Mouse (Mus musculus) brown adipose tissue, adult 24 weeks (tissue): Measurements from ENCODE around the gene Arhgef17. TPM values are rescaled to one million over a fixed set of nuclear protein-coding genes. Genes with fewer than 3 reads are reported as not detected.

ENCODE experiments used
- H3K27ac ChIP-seq: fragments of 200-500 bp; replicated peaks from 2 replicates; pipeline ENCODE4 v1.5.1; 2012; ENCODE audit warnings: low read depth, mild to moderate bottlenecking, low read length
- H3K4me1 ChIP-seq: fragments of 200-500 bp; 2 replicates; pipeline ENCODE4 v1.6.1; 2012; ENCODE audit warnings: low read length, mixed read lengths; ENCODE audit not compliant: control insufficient read depth, insufficient read depth, insufficient read length
- H3K4me3 ChIP-seq: fragments of 200-500 bp; 2 replicates; pipeline ENCODE4 v1.5.1; 2012; ENCODE audit warnings: low read depth, mild to moderate bottlenecking, low read length, moderate library complexity; ENCODE audit not compliant: insufficient read depth
- polyA plus RNA-seq: library from polyadenylated mRNA; stranded (reverse); fragments of >200 nt; gene quantifications from 2 replicates; pipeline ENCODE4 v1.2.4, GENCODE M21; 2012; ENCODE audit not compliant: missing spikeins, insufficient read depth, insufficient read length

Gene Arhgef17
- polyA plus RNA-seq, 1 experiment, result 2.5 TPM

DNA sequence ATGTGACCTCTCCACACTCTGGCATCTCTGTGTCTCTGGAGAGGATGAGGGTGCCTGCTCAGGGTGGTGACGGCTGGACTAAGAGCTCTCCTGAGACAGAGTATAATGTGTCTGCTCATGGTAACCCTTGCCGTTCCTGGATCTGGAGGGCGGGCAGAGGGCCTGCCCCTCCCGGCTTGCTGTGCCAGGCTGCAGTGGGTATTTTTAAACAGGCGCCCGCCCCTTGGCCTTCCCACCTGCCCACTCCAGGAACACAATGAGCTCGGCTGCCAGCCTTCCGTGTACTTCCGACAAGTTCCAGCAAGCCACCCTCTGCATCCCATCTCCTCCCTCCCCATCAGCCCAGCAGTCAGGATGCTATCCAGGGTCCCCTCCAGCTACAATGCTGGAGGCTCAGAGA lies 20.1 kb downstream of the Arhgef17 start:
- peak overlapping the region; percentile 39 for H3K27ac ChIP-seq
- H3K4me3 ChIP-seq, result no peak overlapping the region
- H3K4me1 ChIP-seq, result 0 out of 2 replicates have a peak, but pooled peaks cover 4% of the 10 kb centered on the region

DNA sequence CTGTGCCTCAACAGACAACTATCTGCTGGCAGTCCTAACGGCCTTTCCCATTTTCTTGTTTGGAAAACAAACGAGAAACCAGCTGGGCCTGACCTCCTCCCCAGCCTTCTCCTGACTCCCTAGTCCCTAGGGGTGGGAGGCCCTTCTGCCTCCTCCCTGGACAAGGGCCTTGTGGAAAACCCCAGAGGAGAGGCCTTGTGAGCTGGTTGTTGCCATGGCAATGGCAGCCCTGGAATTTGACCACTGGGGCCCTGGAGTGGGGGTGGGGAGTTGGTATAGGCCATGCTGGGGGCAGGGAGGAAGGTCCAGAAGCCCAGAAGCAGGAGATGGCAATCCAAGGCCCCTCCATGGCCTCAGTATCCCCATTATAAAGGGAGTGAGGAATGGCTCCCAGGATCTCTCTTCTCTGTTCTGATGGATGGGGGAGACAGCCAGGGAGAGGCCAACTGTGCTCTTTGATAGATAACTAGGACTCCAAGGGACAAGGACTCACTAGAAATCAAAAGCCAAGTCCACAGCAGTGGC lies 20.6 kb downstream of the Arhgef17 start:
- Histone ChIP-seq H3K27ac (peak overlapping the region; percentile 39), H3K4me3 (no peak overlapping the region), H3K4me1 (0 out of 2 replicates have a peak, but pooled peaks cover 4% of the 10 kb centered on the region)

DNA sequence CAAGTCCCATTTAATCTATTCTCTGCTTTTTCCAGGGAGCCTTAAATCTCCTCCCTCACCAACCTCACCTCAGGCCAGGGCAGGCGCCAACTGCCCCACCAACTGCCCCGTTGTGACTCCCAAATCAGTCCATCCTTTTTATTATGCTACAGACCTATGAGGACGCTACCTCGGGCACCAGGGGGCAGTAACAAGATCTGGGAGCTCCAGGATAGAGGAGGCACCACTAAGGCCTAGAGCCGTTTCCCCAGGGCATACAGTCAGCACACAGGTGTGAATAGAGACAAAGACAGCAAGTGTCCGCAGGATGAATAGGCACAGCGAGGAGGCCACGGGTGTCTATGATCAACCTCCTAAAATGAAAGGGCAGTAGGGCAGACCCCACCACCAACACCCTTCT lies 23.3 kb downstream of the Arhgef17 start:
- Histone ChIP-seq H3K27ac (peak overlapping the region; percentile 38), H3K4me1 (0 out of 2 replicates have a peak, but pooled peaks cover 4% of the 10 kb centered on the region), H3K4me3 (no peak overlapping the region)

DNA sequence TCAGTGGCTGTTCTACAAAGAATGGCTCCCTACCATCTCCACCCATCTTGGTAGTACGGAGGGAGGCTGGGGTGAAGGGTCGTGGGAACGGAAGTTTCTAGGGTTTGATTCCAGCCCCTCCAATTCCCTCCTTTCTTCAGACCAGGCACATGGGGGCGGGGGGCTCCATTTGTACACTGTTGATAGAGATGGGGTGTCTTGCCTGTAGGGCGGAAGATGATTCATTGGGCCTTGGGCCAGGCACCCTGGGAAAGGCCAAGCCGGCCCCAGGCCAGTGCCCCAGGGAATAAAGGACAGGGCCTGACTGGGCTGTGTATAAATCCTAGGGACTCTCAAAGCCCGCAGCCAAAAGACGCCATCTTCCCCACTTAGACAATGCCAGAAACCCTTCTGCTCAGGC lies 23.8 kb downstream of the Arhgef17 start:
- peak overlapping the region; percentile 38 for H3K27ac ChIP-seq
- H3K4me1 ChIP-seq, result 0 out of 2 replicates have a peak, but pooled peaks cover 4% of the 10 kb centered on the region
- H3K4me3 ChIP-seq, result no peak overlapping the region

DNA sequence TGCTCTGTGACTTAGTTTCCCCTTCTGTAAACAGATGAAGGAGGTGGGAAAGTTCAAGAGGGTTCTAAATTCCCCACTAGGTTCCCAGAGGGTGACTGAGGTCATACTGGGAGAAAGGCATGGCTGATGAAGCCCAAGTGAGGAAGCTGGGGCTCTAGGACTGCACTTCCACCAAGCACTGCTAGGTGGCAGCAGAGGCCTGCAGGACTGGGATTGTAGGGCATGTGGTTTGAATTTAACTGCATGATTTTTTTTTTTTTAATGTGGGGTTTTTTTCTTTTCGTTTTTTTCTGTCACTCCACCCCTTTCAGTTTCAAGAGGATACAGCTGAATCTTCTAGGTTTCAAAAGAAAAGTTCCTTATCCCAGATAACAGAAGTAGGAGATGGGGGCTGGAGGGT lies 24.7 kb downstream of the Arhgef17 start:
- no peak overlapping the region for H3K4me3 ChIP-seq
- 0 out of 2 replicates have a peak overlapping the region, but pooled peaks have one; percentile 15 for H3K27ac ChIP-seq
- H3K4me1 ChIP-seq, result 0 out of 2 replicates have a peak, but pooled peaks cover 4% of the 10 kb centered on the region

DNA sequence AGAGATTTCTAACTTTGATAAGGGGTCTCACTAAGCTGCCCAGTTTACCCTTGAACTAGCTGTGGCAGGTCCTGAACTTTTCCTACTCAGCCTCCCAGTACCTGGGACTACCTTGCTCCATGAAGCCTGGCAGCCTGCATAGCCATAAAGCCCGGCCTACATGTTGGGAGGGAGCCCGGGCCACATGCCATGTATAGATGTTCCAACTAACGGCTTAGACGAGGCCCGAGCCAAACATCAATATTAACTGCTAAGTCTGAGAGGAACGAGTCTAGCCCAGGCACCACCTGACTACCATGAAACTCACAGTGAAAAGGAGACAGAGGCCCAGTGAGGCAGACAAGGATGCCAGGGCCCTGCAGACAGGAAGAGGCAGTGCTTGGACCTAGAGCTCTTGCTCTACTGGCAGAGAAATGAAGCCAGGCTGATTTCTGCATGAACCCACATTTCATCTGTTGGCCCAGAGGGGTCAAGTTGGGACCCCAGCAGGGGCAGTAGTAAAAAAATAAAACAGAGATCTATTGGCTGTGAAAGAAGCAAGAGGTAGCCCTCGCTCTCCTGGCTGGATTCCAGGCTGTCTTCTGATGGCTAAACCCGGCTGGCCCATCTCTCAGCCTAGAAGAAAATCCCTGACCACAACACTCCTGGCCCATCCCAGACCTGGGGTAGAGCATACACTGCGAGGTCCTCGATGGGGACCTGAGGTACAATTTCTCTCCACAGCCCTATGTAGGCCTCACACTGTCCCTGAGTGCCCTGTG lies 25.7 kb downstream of the Arhgef17 start:
- Histone ChIP-seq H3K27ac (no peak overlapping the region), H3K4me1 (0 out of 2 replicates have a peak, but pooled peaks cover 2% of the 10 kb centered on the region), H3K4me3 (no peak overlapping the region)

DNA sequence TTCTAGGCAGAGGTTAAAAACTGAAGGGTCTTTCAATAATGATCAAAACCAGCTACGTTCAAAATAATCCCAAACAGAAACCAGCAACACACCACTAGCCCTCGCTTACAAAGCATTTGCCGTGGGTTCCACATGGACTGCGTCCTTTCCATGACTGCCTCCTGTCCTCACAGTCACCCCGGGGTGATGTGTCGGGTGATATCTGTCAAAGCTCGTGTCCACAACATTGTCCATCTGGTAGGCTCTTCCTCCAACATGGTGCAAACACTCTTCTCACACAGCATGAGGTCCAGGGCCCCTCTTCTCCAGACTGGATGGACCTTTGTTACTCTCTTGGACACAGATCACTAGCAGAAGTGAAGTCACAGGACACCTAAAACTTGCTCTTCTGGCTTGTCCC lies 26.9 kb downstream of the Arhgef17 start:
- H3K27ac ChIP-seq, result no peak overlapping the region

DNA sequence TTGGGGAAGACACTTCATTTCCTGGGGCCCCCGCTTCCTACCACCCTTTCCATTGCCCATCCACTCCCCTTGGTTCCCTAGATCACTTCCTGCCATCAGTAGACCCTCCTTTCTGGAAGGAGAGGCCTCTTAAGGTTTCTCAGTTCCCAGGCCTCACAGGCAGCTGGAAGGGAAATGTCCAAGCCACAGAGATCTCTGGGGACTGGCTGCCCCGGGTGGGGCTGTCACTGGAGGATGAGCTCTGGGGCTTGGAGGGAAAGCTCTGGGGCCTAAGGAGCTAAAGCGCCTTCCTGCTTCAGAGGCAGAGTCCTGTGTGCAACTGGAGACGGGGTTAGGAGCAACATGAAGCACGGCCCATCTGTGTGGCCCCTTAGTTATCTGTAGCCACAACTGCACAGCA lies 27.3 kb downstream of the Arhgef17 start:
- no peak overlapping the region for H3K27ac ChIP-seq
- no peak overlapping the region for H3K4me3 ChIP-seq
- no peaks in the 10 kb centered on the region for H3K4me1 ChIP-seq

More for the DNA sequence above, 26.9 kb downstream of the Arhgef17 start:
- no peak overlapping the region for H3K4me3 ChIP-seq
- H3K4me1 ChIP-seq, result no peaks in the 10 kb centered on the region

DNA sequence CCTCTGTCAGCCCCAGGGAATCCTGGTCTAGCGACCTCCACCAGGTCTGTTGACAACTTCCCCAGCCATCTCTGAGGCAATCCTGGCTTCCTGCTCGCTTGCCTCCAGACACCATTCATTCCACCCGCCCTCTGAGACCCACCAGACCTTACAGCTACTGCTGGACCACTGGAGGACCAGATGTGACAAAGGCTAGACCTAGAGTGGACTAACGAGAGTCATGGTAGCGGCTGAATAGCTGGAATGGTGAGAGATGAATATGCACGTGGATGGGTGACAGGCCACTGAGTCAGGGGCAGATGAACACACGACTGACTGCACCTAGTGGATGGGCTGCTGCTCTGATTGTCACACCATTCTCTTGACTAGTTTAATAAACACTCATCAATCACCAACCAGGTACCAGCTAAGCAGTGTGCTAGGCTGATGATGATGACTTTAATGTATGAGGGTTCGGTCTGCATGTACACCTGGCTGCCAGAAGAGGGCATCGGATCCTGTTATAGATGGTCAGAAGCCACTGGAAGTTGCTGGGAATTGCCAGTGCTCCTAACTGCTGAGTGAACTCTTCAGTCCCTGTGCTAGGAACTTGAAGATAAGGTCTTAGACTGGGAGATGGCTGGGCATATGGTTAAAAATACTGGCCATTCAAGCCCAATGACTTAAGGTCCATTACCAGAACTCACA lies 29.3 kb downstream of the Arhgef17 start:
- H3K4me3 ChIP-seq, result no peak overlapping the region
- H3K4me1 ChIP-seq, result no peaks in the 10 kb centered on the region
- H3K27ac ChIP-seq, result no peak overlapping the region

DNA sequence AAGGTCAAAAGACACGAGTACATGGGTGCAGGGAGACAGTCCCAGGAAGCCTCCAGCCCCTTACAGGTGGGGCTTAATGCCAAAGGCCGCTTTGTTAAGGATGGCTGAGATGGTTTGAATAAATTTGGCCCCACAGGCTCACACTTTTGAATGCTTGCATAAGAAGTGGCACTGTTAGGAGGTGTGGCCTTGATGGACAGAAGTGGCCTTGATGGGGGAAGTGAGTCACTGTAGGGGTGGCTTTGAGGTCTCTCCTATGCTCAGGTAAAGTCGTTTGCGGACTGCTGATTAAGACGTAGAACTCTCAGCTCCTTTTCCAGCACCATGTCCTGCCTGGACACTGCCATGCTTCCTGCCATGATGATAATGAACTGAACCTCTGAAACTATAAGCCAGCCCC lies 34.1 kb downstream of the Arhgef17 start:
- Histone ChIP-seq H3K27ac (no peak overlapping the region), H3K4me3 (no peak overlapping the region), H3K4me1 (no peaks in the 10 kb centered on the region)

DNA sequence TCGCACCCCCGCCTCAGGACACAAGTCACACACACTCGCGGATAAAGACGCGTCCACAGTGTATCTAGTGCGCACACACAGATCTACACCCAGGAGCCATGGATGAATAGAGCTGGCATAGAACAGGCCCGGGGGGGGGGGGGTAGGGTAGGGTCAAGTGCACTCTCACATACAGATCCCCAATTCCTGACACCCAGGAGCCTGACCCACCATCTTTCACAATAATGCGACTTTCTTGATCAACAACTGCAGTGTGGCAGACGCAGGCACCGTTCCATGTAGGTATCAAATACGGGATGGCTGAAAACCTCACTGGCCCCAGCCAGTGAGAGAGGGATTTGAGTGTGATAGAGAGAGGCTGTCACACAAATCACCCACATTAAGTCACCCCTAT lies 37.1 kb downstream of the Arhgef17 start:
- Histone ChIP-seq H3K27ac (no peak overlapping the region), H3K4me1 (no peaks in the 10 kb centered on the region), H3K4me3 (peak overlapping the region; percentile 37)

DNA sequence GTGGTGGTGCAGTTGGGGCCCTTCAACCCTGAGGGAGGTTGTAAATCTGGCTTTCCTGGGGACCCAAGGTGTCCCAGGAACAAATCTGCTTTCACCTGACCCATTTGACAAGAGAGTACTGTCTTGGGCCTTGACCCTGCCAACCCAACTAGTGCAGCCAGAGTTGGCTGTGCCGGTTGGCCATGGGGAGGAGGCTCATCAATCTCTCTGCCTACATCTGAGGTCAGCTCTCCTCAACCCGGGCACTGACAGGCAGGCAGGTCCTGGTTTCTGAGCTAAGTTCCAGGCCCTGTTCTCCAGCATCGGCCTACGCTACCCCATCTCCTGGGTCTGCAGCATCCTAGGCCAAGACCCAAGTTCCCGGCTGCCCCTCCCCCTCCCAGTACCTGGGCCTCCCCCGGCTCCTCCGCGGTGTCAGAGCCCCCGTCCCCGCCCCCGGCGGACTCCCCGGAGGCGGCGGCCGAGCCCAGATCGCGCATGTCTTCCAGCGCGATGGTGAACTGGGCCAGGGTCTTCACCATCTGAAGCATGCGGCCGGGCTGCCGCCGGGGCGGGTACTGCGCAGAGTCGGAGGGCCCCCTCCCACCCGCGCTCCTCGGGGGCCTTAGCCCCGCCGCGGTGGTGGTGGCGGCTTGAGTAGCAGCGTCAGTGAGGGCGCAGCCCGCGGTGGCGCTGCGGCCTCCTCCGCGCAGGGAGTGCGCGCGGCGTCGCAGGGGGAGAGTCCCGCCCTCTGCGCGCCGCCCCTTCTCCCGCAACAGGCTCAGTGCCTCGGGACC lies 37.7 kb downstream of the Arhgef17 start:
- Histone ChIP-seq H3K4me3 (peak overlapping the region; percentile 37), H3K27ac (no peak overlapping the region)

DNA sequence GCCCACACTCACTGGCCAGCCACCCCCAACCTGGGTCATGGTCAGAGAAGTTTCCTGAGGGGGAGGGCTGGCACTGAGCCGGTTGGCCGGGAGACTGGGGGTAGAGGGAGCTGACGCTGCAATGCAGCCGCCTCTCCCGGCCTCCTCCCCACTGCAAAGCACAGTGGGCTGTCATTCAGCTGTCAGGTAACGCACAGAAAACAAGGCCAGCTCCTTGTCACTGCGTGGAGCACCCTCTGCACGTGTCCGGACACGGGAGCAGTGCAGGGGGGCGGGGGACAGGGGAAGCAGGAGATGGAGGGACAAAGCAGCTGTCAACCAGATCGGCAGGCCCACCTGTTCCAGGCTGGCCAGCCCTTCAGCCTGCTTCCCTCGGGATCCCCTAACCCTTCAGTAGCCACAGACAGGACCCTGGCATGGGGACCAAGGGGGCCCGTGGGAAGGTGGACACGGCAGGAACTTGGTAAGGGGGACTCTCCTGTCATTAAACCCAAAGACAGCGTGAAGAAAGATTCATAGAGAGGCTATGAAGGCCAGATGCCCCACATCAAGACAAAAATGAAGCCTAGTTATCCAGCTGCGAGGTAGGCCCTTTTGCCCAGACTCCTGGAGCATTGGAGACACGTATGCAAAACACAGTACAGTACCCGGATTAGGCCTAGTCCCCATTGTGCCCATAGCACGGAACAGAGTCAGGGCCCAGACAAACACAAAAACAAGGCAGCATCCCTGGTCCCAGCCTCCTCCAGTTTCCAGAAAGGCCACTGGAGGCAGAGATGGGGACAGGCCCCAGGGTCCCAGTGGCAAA lies 38.5 kb downstream of the Arhgef17 start:
- Histone ChIP-seq H3K27ac (no peak overlapping the region), H3K4me3 (0 out of 2 replicates have a peak overlapping the region, but pooled peaks have one; percentile 37), H3K4me1 (no peaks in the 10 kb centered on the region)

More for the DNA sequence above, 37.7 kb downstream of the Arhgef17 start:
- H3K4me1 ChIP-seq, result no peaks in the 10 kb centered on the region

DNA sequence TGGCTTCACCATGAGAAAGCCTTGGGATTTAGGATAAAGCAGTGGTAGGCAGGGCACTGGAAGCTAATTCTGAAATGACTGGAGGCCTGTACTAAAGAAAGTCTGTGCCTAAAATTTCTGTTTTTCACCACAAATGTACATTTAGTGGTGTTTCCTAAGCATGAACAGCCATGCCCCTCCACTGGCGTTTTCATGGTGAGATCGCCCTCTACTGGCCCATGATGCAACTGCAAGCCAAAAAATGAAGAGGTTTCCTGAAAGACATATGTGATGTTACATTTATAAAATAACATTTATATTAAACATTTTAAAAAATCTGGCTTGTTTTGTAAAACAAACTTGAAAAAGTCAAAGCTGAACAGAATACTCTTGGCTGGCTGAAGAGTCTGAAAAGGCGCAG lies 45.4 kb downstream of the Arhgef17 start:
- no peak overlapping the region for H3K4me3 ChIP-seq
- no peaks in the 10 kb centered on the region for H3K4me1 ChIP-seq
- H3K27ac ChIP-seq, result no peak overlapping the region
